Mouse (Mus musculus) CH12.LX (cell line): ENCODE measurements around the gene Med22.

Experiments
- CTCF ChIP-seq, 2 experiments: IDR thresholded peaks in 1 of 2; conservative IDR thresholded peaks in 1 of 2; 2 replicates each; pipeline ENCODE4 v1.5.1; 2011 to 2012; ENCODE audit warnings: low read depth in 2 of 2, low read length in 2 of 2, improper control_type of control experiment in 1 of 2, inconsistent platforms in 1 of 2, mild to moderate bottlenecking in 1 of 2, moderate library complexity in 1 of 2
- E2F4 ChIP-seq: IDR thresholded peaks from 2 replicates; pipeline ENCODE4 v1.6.1; 2011; ENCODE audit warnings: low read depth, low read length, improper control_type of control experiment; ENCODE audit not compliant: insufficient replicate concordance
- EP300 ChIP-seq: IDR thresholded peaks from 2 replicates; pipeline ENCODE4 v1.6.1; 2011; ENCODE audit warnings: low read length, improper control_type of control experiment
- GABPA ChIP-seq: IDR thresholded peaks from 2 replicates; pipeline ENCODE4 v1.6.1; 2012; ENCODE audit warnings: low read depth, low read length, improper control_type of control experiment, inconsistent platforms; ENCODE audit not compliant: insufficient replicate concordance
- HCFC1 ChIP-seq: IDR thresholded peaks from 2 replicates; pipeline ENCODE4 v1.6.1; 2012; ENCODE audit warnings: low read depth, mild to moderate bottlenecking, inconsistent platforms, low read length, improper control_type of control experiment
- MAX ChIP-seq: IDR thresholded peaks from 2 replicates; pipeline ENCODE4 v1.6.1; 2011; ENCODE audit warnings: low read length, improper control_type of control experiment
- MAZ ChIP-seq: IDR thresholded peaks from 2 replicates; pipeline ENCODE4 v1.6.1; 2012; ENCODE audit warnings: low read depth, mild to moderate bottlenecking, inconsistent platforms, low read length, improper control_type of control experiment, moderate library complexity
- MEF2A ChIP-seq: IDR thresholded peaks from 2 replicates; pipeline ENCODE4 v1.6.1; 2014; ENCODE audit warnings: low read depth, mild to moderate bottlenecking, inconsistent platforms, low read length, improper control_type of control experiment, borderline replicate concordance
- POLR2A ChIP-seq: IDR thresholded peaks from 2 replicates; pipeline ENCODE4 v1.6.1; 2011; ENCODE audit warnings: low read depth, mild to moderate bottlenecking, improper control_type of control experiment, low read length
- RAD21 ChIP-seq: IDR thresholded peaks from 2 replicates; pipeline ENCODE4 v1.6.1; 2011; ENCODE audit warnings: low read depth, mild to moderate bottlenecking, low read length, improper control_type of control experiment, moderate library complexity
- RCOR1 ChIP-seq: conservative IDR thresholded peaks from 2 replicates; pipeline ENCODE4 v1.6.1; 2012; ENCODE audit warnings: low read depth, mild to moderate bottlenecking, inconsistent platforms, low read length, improper control_type of control experiment
- TCF12 ChIP-seq: IDR thresholded peaks from 2 replicates; pipeline ENCODE4 v1.6.1; 2014; ENCODE audit warnings: low read depth, mild to moderate bottlenecking, inconsistent platforms, low read length, improper control_type of control experiment
- ZMIZ1 ChIP-seq: IDR thresholded peaks from 2 replicates; pipeline ENCODE4 v1.6.1; 2012; ENCODE audit warnings: low read depth, mild to moderate bottlenecking, inconsistent platforms, low read length, improper control_type of control experiment
- ZNF384 ChIP-seq: IDR thresholded peaks from 2 replicates; pipeline ENCODE4 v1.6.1; 2012; ENCODE audit warnings: low read depth, low read length, improper control_type of control experiment, inconsistent platforms

DNA sequence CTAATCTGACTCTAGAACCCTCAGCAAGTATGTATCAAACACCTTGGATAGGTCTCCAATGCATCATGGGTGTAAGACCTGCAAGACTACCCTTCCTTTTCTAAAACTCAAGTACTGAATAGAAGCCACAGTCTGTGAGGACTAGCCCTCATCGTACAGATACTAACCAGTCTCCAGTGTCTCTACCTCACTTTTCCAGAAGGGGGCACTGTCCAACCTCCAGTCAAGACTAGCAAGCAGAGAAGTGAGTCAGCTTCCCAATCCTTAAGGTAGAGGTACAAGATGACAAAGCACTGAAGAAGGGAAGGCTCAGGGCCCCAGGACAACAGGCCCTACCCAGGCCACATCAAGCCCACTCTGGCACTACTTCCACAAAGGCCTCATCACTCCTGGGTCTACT is 19.9 kb upstream of the Med22 start:
- no peak for TF ChIP-seq POLR2A
- TF ChIP-seq TCF12, result no peak
- TF ChIP-seq ZMIZ1, result no peak
- no peak for TF ChIP-seq MEF2A
- TF ChIP-seq EP300, result no peak
- TF ChIP-seq MAX, result no peak
- TF ChIP-seq CTCF (conservative IDR thresholded peaks at IDR 0.05 in 1 of 2, IDR thresholded peaks at IDR 0.05 in 1 of 2; ENCODE audit: low read depth in 2 of 2, low read length in 2 of 2), result peak; percentile 57 to 86
- peak; percentile 76 for TF ChIP-seq RAD21
- TF ChIP-seq RCOR1, result no peak
- no peak for TF ChIP-seq ZNF384
- no peak for TF ChIP-seq MAZ
- no peak for TF ChIP-seq HCFC1
- TF ChIP-seq E2F4, result no peak
- TF ChIP-seq GABPA, result no peak
